Mouse (Mus musculus) CH12.LX (cell line): ENCODE results near the gene Fasn.

Experiments
- CTCF ChIP-seq, 2 experiments: IDR thresholded peaks in 1 of 2; conservative IDR thresholded peaks in 1 of 2; 2 replicates each; pipeline ENCODE4 v1.5.1; 2011 to 2012; ENCODE audit warnings: low read depth in 2 of 2, low read length in 2 of 2, improper control_type of control experiment in 1 of 2, inconsistent platforms in 1 of 2, mild to moderate bottlenecking in 1 of 2, moderate library complexity in 1 of 2
- HCFC1 ChIP-seq: IDR thresholded peaks from 2 replicates; pipeline ENCODE4 v1.6.1; 2012; ENCODE audit warnings: low read depth, mild to moderate bottlenecking, inconsistent platforms, low read length, improper control_type of control experiment
- POLR2A ChIP-seq: IDR thresholded peaks from 2 replicates; pipeline ENCODE4 v1.6.1; 2011; ENCODE audit warnings: low read depth, mild to moderate bottlenecking, improper control_type of control experiment, low read length
- TCF12 ChIP-seq: IDR thresholded peaks from 2 replicates; pipeline ENCODE4 v1.6.1; 2014; ENCODE audit warnings: low read depth, mild to moderate bottlenecking, inconsistent platforms, low read length, improper control_type of control experiment
- ZC3H11A ChIP-seq: IDR thresholded peaks from 2 replicates; pipeline ENCODE4 v1.6.1; 2012; ENCODE audit warnings: low read depth, mild to moderate bottlenecking, inconsistent platforms, low read length, improper control_type of control experiment

GRCm38 (mm10) chr11:120812068-120812467, 12.3 kb downstream of the Fasn start:
- TF ChIP-seq POLR2A (no peak), TCF12 (no peak), CTCF (conservative IDR thresholded peaks at IDR 0.05 in 1 of 2, IDR thresholded peaks at IDR 0.05 in 1 of 2; ENCODE audit: low read depth in 2 of 2, low read length in 2 of 2) (no peak), HCFC1 (no peak), ZC3H11A (no peak)
